Mouse (Mus musculus) MEL-GATA-1-ER (cell line): Measurements from ENCODE around the gene Glb1l3.
"Not testable (repeated sequence)": the region's sequence is repeated elsewhere in the genome, so short reads cannot be mapped to it uniquely, and the experiment has no call there.

ENCODE experiments used
- DNase-seq: peaks from one replicate; pipeline ENCODE4 v3.0.0-alpha.2; 2012; ENCODE audit warnings: low read depth; ENCODE audit errors: extremely low read depth

Glb1l3 gene

GRCm38 (mm10) chr9:26860751-26861150, at the start of gene Glb1l3:
TSS of gene Glb1l3 (minus strand) at chr9:26860890.
- no peak for DNase-seq

GRCm38 (mm10) chr9:26869856-26870255, 9.2 kb upstream of the Glb1l3 start:
- DNase-seq, result not testable (repeated sequence)

GRCm38 (mm10) chr9:26831089-26831488, 29.6 kb downstream of the Glb1l3 start:
- DNase-seq, result no peak

- DNase-seq, result no peak
Measured at GRCm38 (mm10) chr9:26819942-26820341, 40.7 kb downstream of the Glb1l3 start.

- no peak for DNase-seq
Measured at GRCm38 (mm10) chr9:26808735-26809134, 52.0 kb downstream of the Glb1l3 start.

- no peak for DNase-seq
Measured at GRCm38 (mm10) chr9:26805935-26806666, 54.6 kb downstream of the Glb1l3 start, which contains the start of gene Glb1l2. TSS of gene Glb1l2 (minus strand) at chr9:26806468.

- DNase-seq, result no peak
Measured at GRCm38 (mm10) chr9:26804321-26804720, 56.4 kb downstream of the Glb1l3 start.

- no peak for DNase-seq
Measured at GRCm38 (mm10) chr9:26800357-26800756, 60.3 kb downstream of the Glb1l3 start.

- no peak for DNase-seq
Measured at GRCm38 (mm10) chr9:26798731-26799130, 62.0 kb downstream of the Glb1l3 start.

- no peak for DNase-seq
Measured at GRCm38 (mm10) chr9:26798205-26798604, 62.5 kb downstream of the Glb1l3 start.

GRCm38 (mm10) chr9:26792829-26793228, 67.9 kb downstream of the Glb1l3 start:
- no peak for DNase-seq

GRCm38 (mm10) chr9:26783414-26783975, 77.2 kb downstream of the Glb1l3 start:
- no peak for DNase-seq

GRCm38 (mm10) chr9:26778421-26778820, 82.3 kb downstream of the Glb1l3 start:
- DNase-seq, result no peak

GRCm38 (mm10) chr9:26776122-26776902, 84.4 kb downstream of the Glb1l3 start:
- DNase-seq, result no peak

- DNase-seq, result no peak
Measured at GRCm38 (mm10) chr9:26775700-26776099, 85.0 kb downstream of the Glb1l3 start.

- no peak for DNase-seq
Measured at GRCm38 (mm10) chr9:26768181-26768580, 92.5 kb downstream of the Glb1l3 start.
